Mouse (Mus musculus): ENCODE results near the gene Ccdc58. TPM values are rescaled to one million over a fixed set of nuclear protein-coding genes. Genes with fewer than 3 reads are reported as not detected.
"Not testable (repeated sequence)": the region's sequence is repeated elsewhere in the genome, so short reads cannot be mapped to it uniquely, and the experiment has no call there.

Ccdc58 gene
- 10 to 100 TPM; 14.0 to 19.8 TPM for total RNA-seq (2021)

DNA sequence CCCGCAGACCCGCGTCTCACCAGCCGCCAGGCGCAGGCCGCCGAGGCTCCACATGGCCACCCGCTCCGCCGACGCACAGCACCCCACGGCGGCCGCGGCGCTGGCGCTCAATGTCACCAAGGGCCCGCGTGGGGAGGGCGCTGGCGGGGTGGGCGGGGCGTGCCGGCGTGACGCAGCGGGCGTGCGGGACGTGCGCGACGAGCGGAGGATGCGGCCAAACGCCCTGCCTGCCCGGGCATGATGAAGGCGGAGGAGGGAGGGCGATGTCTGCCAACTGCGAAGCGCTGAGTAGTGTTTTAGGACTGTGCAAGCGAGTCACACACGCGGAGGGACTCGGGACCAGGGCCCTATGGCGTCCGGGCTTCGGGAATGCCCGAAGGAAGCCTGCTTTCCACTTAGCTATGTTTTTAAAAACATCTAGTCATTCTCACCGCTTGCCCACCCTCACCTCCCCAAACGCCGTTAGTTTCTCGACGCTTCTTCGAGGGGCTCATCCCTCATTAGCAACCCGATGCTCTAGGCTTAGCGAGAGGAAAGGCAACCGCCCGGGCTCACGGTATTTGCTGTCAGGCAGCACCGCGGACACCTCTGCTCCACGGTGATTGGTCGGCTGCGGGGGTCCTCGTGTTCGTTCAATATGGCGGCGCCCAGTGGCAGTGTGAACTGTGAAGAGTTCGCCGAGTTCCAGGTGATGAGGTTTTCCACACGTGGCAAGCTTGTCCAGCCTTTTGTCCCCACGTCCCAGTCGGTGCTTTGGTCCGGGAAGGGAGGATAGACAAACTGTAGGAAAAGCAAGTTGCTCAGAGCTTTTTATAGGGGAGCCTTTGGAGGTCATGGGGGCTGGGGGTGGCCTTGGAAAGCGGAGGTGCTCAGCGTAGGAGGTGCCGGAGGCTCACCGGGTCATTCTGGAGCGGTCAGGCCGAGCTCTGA, at the start of gene Ccdc58, which contains the start of gene Fam162a:
Ccdc58 (plus strand) TSS at position 236 of the 930 bp plus-strand sequence.
Fam162a (minus strand) TSS at position 145 of the 930 bp plus-strand sequence.
- intact Hi-C loops (cut with DNase I), result loop anchor here (1.0 to 10.0 kb wide), 4 partner anchors 30 to 753 kb away; partner anchors contain the start of genes Iqcb1 and Wdr5b
- peak; percentile 93 for DNase-seq (ENCODE audit: low spot score in 2 of 2)

DNA sequence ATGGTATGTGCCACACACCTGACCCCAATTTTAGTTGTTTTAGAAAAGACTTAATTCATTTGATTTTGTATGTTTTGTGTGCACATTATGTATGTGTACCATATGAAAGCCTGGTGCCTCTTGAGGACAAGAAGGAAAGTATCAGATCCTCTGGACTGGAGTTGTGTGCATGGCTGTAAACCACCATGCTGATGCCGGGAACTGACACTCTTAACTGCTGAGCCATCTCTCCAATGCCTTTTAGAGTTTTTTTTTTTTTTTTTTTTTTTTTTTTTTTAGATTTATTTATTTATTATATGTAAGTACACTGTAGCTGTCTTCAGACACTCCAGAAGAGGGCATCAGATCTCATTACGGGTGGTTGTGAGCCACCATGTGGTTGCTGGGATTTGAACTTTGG, 43.4 kb upstream of the Ccdc58 start:
- not testable (repeated sequence) for DNase-seq (ENCODE audit: low spot score in 2 of 2)
- intact Hi-C loops (cut with DNase I), result loop anchor here (10.0 kb wide), 1 partner anchor 827 kb away; no protein-coding TSS in a partner anchor

- peak; percentile 93 to 99 for DNase-seq (ENCODE audit: low spot score in 2 of 2)
- intact Hi-C loops (cut with DNase I), result loop anchor here (1.0 to 2.0 kb wide), 2 partner anchors 30 to 58 kb away; partner anchors contain the start of genes Ccdc58 and Fam162a
These were observed 30.6 kb upstream of the Ccdc58 start, which contains the start of gene Wdr5b for GRCm38 (mm10) chr16:36040640-36041624. Wdr5b (plus strand) TSS chr16:36041190.

GRCm38 (mm10) chr16:36041625-36042020, 29.9 kb upstream of the Ccdc58 start:
- intact Hi-C loops (cut with DNase I), result loop anchor here (1.0 to 2.0 kb wide), 2 partner anchors 30 to 59 kb away; partner anchors contain the start of genes Ccdc58 and Fam162a
- DNase-seq (ENCODE audit: low spot score in 2 of 2), result no peak

DNA sequence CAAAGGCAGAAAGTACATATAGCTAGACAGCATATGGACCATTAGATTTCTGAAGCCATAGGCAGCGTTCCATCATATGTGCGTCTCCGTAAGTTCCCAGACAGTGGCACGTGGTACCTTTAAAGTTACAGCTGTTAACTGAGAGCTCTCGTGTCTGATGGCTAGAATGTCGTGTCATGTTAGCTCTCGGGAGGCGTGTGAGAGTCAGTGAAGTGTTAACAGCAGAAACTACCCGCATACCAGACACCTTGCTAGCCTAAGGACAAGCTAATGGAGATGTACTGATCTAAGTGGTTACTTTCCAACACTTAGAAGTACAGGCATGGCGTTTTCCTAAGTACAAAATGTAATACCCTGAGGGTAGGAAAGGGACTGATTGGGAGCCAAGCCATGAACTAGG, 28.4 kb upstream of the Ccdc58 start:
- intact Hi-C loops (cut with DNase I), result no loop called here
- DNase-seq (ENCODE audit: low spot score in 2 of 2), result no peak

- intact Hi-C loops (cut with DNase I), result no loop called here
- DNase-seq (ENCODE audit: low spot score in 2 of 2), result no peak
These were observed 27.5 kb upstream of the Ccdc58 start for GRCm38 (mm10) chr16:36043964-36044363.

DNA sequence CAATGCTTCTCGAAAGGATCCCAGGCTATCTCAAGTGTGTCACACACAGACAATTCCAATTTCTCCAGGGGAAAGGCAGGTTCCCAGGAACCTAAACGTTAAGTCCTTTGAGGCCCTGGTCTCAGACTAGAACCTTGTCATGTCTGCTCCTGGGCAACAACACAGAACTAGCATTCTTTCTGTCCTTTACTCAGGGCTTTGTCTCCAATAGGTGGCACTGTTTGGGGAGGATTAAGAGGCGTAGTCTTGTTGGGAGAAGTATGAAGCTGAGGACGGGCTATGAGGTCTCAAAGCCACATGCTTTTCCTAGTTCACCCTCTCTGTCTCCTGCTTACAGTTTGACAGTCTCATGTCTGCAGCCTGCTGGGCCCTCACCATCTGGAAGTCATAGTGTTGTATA, 23.9 kb upstream of the Ccdc58 start:
- intact Hi-C loops (cut with DNase I), result no loop called here
- DNase-seq (ENCODE audit: low spot score in 2 of 2), result no peak

GRCm38 (mm10) chr16:36051491-36051890, 20.0 kb upstream of the Ccdc58 start:
- intact Hi-C loops (cut with DNase I), result no loop called here
- no peak for DNase-seq (ENCODE audit: low spot score in 2 of 2)

DNA sequence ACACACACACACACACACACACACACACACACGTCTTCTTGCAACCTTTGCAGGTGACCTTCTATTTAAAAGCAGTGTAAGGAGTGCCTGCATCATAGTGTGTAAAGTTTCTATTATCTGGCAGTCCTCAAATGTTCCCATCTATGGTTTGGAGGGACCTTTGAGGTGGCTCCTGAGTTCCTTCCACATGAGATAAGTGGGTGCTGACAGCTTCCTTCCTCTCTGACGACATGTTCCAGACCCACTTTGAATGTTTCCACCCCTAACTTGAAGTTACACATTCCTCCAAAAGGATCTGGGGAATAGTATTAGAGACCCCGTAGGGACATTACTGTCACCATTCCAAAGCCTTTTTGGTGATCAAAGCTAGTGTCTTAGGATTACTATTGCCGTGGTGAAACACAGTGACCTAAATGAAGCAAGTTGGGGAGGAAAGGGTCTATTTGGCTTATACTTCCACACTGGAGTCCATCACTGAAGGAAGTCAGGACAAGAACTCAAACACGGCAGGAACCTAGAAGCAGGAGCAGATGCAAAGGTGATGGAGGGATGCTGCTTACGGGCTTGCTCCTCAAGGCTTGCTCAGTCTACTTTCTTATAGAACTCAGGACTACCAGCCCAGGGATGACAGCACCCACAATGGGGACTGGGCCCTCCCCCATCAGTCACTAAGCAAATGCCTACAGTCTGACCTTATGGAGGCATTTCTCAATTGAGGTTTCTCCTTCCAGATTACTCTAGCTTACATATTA, 17.8 kb upstream of the Ccdc58 start:
- DNase-seq (ENCODE audit: low spot score in 2 of 2), result no peak
- intact Hi-C loops (cut with DNase I), result no loop called here

DNA sequence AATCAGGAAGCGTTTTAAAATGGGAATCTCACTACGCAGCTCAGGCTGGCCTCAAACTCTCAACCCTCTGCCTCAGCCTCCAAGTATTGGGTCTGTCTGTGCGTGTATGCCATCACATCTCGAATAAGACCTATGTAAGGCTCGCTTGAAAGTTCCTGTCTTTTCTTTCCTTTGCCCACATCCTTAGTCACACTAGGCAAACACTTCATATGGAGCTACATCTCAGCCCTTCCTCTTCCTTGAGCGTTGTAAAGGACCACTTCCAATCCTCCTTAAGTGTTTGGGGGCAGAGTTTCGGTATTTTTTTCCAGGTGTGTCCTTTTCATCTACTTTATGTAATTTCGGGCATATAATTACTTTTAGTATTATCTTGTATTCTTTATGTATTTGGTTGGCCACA, 16.6 kb upstream of the Ccdc58 start:
- intact Hi-C loops (cut with DNase I), result no loop called here
- no peak for DNase-seq (ENCODE audit: low spot score in 2 of 2)

GRCm38 (mm10) chr16:36056416-36056815, 15.1 kb upstream of the Ccdc58 start:
- intact Hi-C loops (cut with DNase I), result no loop called here
- no peak for DNase-seq (ENCODE audit: low spot score in 2 of 2)

DNA sequence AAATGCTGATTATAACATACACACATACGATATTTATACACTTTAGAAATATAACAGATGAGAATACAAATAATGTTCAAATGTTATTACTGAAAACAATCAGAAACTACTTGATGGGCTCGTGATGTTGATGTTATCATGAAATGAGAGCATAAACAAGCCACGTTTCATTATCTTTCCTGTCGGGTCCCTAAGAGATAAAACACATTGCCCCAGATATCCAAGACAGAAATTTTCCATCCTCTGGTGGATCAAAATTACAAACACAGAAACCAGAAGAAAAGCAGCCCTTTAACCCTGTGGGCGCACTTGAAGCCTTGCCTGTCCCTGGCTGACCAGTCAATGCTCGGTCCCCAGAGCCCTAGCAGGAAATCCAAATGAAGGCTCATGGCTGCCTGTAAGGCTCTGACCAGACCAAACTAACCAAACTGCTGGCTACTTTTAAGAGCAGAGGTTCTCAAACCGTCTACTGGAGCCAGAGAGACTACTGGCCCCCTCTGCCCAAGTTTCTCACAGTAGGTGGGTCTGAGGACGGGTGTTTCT, 13.5 kb upstream of the Ccdc58 start:
- no peak for DNase-seq (ENCODE audit: low spot score in 2 of 2)
- intact Hi-C loops (cut with DNase I), result no loop called here

DNA sequence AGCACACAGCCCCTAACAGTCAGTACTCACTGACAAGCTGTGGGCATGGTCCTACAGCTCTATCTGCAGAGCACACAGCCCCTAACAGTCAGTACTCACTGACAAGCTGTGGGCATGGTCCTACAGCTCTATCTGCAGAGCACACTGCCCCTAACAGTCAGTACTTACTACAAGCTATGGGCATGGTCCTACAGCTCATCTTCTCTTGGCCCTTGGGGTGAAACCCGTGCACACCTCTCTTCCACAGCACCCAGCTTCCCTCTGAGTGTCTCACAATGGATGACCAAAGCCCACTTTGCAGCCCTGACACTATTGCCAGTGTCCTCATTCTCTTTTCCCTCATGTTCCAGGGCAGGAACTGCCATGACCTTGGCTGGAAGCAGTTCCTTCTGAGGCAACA, 9.0 kb upstream of the Ccdc58 start:
- intact Hi-C loops (cut with DNase I); DNase-seq (ENCODE audit: low spot score in 2 of 2): not testable (repeated sequence)

GRCm38 (mm10) chr16:36063315-36063714, 8.2 kb upstream of the Ccdc58 start:
- DNase-seq (ENCODE audit: low spot score in 2 of 2), result no peak
- intact Hi-C loops (cut with DNase I), result no loop called here

DNA sequence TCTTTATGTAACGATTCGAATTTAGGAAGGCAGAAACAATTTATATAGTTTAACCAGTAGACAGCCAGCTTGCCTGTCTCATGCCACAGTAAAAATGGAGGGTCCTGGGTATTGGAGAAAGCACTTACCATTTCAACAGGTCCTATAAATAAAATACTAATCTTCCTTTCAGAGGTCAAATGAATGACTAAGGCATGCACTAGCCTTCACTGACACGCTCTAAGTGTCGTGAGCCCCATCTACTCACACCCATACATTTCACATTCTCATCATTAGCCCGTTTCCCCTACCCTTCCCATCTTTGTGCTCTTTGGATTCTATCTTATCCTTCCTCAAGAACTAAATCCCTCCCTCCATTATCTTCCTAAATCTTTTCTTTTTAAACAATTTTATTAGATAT, 6.6 kb upstream of the Ccdc58 start:
- DNase-seq (ENCODE audit: low spot score in 2 of 2), result no peak
- intact Hi-C loops (cut with DNase I), result no loop called here

DNA sequence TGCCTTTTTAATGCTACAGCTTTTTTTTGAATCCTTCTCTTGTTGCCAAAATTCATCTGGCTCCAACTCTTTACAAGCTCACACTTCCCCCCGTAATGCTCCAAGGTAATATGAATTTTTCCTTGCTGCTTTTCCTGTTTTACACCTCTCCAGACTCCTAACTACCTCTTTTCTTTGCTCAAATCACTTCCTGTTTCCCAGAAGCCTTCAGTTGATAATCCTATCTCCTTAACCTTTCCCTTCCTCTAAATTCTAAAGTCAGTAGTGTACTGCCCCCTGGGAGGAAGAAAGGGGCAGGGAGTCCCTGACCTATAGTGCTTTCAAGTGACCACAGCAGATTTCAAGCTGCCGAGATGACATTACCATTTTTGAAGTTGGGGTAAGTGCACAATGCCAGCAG, 3.8 kb upstream of the Ccdc58 start:
- intact Hi-C loops (cut with DNase I), result no loop called here
- no peak for DNase-seq (ENCODE audit: low spot score in 2 of 2)

DNA sequence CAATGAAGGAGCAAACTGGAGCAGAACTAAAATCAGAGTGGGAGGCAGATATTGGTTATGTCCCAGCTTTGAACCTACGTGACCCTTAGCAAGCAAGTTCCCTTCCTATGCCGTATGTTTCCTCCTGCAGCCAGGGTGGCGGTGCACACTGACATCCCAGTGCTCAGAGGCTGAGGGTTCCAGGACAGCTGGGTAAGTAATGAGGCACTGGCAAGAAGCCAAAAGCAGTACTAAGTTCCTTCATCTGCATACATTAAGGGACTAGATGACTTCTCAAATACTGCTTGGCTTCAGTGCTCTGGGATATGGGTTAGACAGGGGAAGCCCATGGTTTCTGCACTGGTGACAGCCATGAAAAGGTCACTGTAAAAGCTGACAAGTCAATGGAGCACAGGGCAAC, 3.1 kb upstream of the Ccdc58 start:
- intact Hi-C loops (cut with DNase I), result no loop called here

DNA sequence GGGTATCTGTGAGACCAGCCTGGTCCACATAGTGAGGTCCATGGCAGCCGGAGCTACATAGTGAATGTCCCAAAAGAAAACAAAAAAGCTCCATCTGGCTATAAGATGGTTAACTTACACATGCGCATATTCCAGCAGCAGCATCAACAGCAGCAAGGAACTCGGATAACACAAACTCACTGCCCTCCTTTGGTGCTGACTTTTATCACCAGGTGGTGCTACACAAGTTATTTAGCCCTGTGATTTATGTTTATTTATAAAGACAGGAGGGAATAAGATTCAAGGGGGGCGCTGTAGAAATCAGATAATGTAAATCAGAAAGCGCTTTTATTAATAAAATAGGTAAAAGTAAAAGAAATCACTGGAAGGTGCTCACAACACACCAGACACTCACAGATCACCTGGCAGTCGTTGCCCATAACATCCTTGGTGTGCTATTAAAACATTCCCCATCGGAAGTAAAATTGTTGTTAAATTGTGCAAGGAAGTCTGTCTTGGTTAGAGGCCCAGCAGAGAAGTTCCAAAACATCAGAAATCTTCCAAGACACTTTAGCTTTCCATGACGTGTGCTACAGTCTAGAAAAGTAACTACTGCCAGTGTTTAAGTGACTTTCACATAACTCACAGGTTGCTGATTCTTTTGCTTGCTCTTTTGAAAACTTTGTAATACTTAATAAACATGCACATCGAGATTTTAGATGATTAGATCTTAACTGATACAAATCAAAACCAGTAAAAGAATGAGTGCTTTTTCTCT, 1.5 kb upstream of the Ccdc58 start:
- intact Hi-C loops (cut with DNase I), result loop anchor here (2.0 to 10.0 kb wide), 3 partner anchors 87 to 755 kb away; partner anchors contain the start of gene Iqcb1
- no peak for DNase-seq (ENCODE audit: low spot score in 2 of 2)

More for the DNA sequence above, 3.1 kb upstream of the Ccdc58 start:
- DNase-seq (ENCODE audit: low spot score in 2 of 2), result no peak

All from left cerebral cortex, postnatal 25 days (tissue).